Mouse (Mus musculus) intestine, embryonic 15.5 days (tissue): ENCODE data around the gene Tex10. TPM values are rescaled to one million over a fixed set of nuclear protein-coding genes. Genes with fewer than 3 reads are reported as not detected.
"Not testable (repeated sequence)": the region's sequence is repeated elsewhere in the genome, so short reads cannot be mapped to it uniquely, and the experiment has no call there.

Experiments
- ATAC-seq: fragments of 200-750 bp; cut with Nextera tagmentation; 2 replicates; pipeline ENCODE4 v1.8.0; 2017; ENCODE audit warnings: moderate TSS enrichment, moderate library complexity
- H3K27ac ChIP-seq: fragments of 300-500 bp; sonication (generic); 2 replicates; pipeline ENCODE4 v1.5.1; 2015; ENCODE audit warnings: mild to moderate bottlenecking, inconsistent platforms
- H3K27me3 ChIP-seq: fragments of 300-500 bp; sonication (generic); replicated peaks from 2 replicates; pipeline ENCODE4 v1.6.1; 2015; ENCODE audit warnings: inconsistent platforms
- H3K36me3 ChIP-seq: fragments of 300-500 bp; sonication (generic); 2 replicates; pipeline ENCODE4 v1.6.1; 2015; ENCODE audit warnings: inconsistent platforms
- H3K4me1 ChIP-seq: fragments of 300-500 bp; sonication (generic); replicated peaks from 2 replicates; pipeline ENCODE4 v1.6.1; 2015; ENCODE audit warnings: inconsistent platforms
- H3K4me2 ChIP-seq: fragments of 300-500 bp; sonication (generic); replicated peaks from 2 replicates; pipeline ENCODE4 v1.6.1; 2015; ENCODE audit warnings: mild to moderate bottlenecking, inconsistent platforms
- H3K4me3 ChIP-seq: fragments of 300-500 bp; sonication (generic); replicated peaks from 2 replicates; pipeline ENCODE4 v1.5.1; 2015; ENCODE audit warnings: inconsistent platforms
- H3K9ac ChIP-seq: fragments of 300-500 bp; sonication (generic); 2 replicates; pipeline ENCODE4 v1.6.1; 2015; ENCODE audit warnings: inconsistent platforms
- H3K9me3 ChIP-seq: fragments of 300-500 bp; sonication (generic); 2 replicates; pipeline ENCODE4 v1.6.1; 2016; ENCODE audit warnings: inconsistent platforms
- WGBS: fragments of 180-500 bp; shearing (Covaris S2); methylation state at CpG from one replicate; pipeline ENCODE4 v1.1.7; 2015; 5-methylcytosine and 5-hydroxymethylcytosine counted together
- polyA plus RNA-seq: library from polyadenylated mRNA; unstranded; fragments of >200 nt; fragmentation: Nextera tagmentation; extraction: Ambion mirVana; gene quantifications from 2 replicates; pipeline ENCODE4 v1.2.1, GENCODE M21; 2015

Tex10 gene
- polyA plus RNA-seq, 1 experiment from 2014 or later = 50.5 TPM

DNA sequence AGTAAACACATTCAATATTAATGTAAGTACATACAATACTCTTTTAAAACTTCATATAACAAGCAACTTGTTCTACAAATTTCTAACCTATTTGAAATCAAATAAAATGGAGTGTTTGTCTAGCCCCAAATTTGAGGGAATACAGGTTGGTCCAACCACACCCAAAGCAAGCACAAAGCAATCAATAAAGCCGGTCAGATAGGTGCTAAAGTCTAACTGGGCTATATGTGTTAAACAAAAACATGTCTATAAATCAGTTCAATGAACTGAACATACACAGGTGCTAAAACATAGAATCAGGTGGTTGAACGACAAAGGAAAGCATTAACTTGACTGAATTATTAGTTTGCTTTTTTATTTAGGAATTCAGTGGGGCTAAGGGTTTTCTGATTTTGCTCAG is 45.2 kb downstream of the Tex10 start:
- Histone ChIP-seq H3K4me3 (no peak overlapping the region), H3K27ac (no peak overlapping the region), H3K4me1 (0 out of 2 replicates have a peak, but pooled peaks cover 5% of the 10 kb centered on the region), H3K36me3 (peaks cover 18% of the 10 kb centered on the region), H3K9me3 (no peaks in the 10 kb centered on the region), H3K27me3 (no peaks in the 10 kb centered on the region), H3K4me2 (no peak overlapping the region), H3K9ac (no peak overlapping the region)
- 60% methylated on average over 2 of the region's 2 CpGs for WGBS
- ATAC-seq = no peak; the same call in 1 of the 2 replicates

GRCm38 (mm10) chr4:48427413-48427812 is 45.8 kb downstream of the Tex10 start:
- Histone ChIP-seq H3K27ac (no peak overlapping the region), H3K9ac (no peak overlapping the region), H3K4me2 (no peak overlapping the region), H3K36me3 (peaks cover 16% of the 10 kb centered on the region), H3K27me3 (no peaks in the 10 kb centered on the region), H3K4me1 (0 out of 2 replicates have a peak, but pooled peaks cover 5% of the 10 kb centered on the region), H3K4me3 (no peak overlapping the region), H3K9me3 (no peaks in the 10 kb centered on the region)
- WGBS = 57% methylated on average over 3 of the region's 3 CpGs
- ATAC-seq = no peak

DNA sequence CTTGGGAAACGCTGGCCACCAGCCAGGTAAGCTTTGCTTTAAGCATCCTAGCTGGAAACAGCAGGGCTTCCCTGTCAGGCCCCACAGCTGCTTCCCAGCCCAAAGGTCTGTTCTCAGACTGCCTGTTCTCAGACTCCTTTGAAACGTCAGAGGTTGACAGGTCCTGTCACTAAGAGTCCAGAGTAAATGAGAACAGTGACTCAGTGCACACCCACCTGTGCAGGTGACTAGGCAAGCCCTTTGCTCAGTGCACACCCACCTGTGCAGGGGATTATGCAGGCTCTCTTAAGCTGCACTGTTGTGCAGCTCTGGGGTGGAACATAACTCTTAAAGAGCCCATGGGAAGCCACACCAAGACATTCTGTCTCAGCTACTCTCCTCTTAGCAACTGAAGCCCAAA is 49.5 kb downstream of the Tex10 start:
- Histone ChIP-seq H3K9ac (no peak overlapping the region), H3K4me3 (no peak overlapping the region), H3K27me3 (no peaks in the 10 kb centered on the region), H3K27ac (no peak overlapping the region), H3K36me3 (peaks cover 3% of the 10 kb centered on the region; the same call in 1 of the 2 replicates), H3K9me3 (no peaks in the 10 kb centered on the region), H3K4me1 (0 out of 2 replicates have a peak, but pooled peaks cover 5% of the 10 kb centered on the region), H3K4me2 (no peak overlapping the region)
- ATAC-seq = peak; percentile 60
- WGBS = 39% methylated on average over 2 of the region's 2 CpGs

- Histone ChIP-seq H3K9ac (no peak overlapping the region), H3K4me3 (no peak overlapping the region), H3K27ac (no peak overlapping the region), H3K36me3 (peaks cover 3% of the 10 kb centered on the region; the same call in 1 of the 2 replicates), H3K27me3 (no peaks in the 10 kb centered on the region), H3K4me1 (no peaks in the 10 kb centered on the region), H3K4me2 (no peak overlapping the region), H3K9me3 (no peaks in the 10 kb centered on the region)
- no peak for ATAC-seq
- 97% methylated on average over 1 of the region's 1 CpGs for WGBS
Measured at GRCm38 (mm10) chr4:48422633-48423032, 50.6 kb downstream of the Tex10 start.

DNA sequence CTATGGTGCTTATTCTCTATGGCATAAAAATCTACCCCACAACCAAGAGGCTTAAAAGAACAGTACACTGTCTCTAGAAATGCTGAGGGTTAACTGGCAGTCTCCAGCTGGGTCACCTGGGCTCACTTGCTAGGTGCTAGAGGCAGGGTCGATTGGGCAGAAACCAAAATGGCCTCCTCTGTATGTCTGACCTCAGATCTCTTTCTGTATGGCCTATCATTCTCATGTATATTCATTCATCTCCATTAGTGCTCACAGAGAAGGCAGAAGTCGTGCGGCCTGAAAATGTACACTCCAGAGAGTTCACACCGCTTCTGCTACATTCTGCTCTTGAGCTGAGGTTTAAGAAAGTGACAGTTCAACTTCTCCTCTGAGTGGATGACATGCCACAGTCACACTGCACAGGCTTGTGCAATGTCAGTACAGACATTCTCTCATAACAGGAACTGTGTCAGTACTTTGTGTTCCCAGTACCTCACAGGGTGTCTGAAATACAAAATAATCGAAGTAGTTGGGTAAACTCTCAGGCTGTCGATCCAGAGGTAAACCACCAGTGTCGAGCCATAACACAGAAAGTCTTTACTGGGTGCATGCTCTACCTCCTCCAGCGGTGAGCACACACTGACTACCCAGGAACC is 54.3 kb downstream of the Tex10 start:
- H3K9ac ChIP-seq = no peak overlapping the region
- 93% methylated on average over 8 of the region's 8 CpGs for WGBS
- no peak overlapping the region for H3K27ac ChIP-seq
- no peak for ATAC-seq
- H3K9me3 ChIP-seq = no peaks in the 10 kb centered on the region
- peaks cover 3% of the 10 kb centered on the region; the same call in 1 of the 2 replicates for H3K36me3 ChIP-seq
- H3K4me3 ChIP-seq = no peak overlapping the region
- no peaks in the 10 kb centered on the region for H3K4me1 ChIP-seq
- no peaks in the 10 kb centered on the region for H3K27me3 ChIP-seq
- H3K4me2 ChIP-seq = no peak overlapping the region

DNA sequence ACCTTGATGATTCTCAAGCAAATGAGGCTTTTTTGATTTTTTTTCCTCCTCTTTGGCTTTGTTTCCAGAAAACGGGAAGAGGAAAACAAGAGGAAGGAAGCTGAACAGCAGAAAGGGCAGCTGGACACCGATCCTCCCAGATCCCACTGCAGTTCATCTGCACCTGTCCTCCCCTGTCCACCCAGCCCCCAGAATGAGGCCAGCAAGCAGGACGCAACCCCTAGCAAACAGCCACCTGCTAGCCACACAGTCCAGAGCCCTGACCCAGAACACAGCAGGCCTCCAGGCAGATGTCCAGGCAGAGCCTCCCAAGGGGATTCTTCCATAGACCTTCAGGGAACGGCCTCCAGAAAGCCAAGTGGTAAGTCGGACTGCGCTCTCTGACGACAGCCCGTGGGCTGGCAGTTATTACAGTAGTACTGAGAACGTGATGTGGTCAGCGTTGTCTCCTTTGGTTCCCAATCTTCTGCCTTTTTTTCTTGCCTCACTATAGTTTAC is 57.4 kb downstream of the Tex10 start:
- no peak overlapping the region for H3K9ac ChIP-seq
- no peak overlapping the region for H3K4me3 ChIP-seq
- H3K36me3 ChIP-seq = no peaks in the 10 kb centered on the region
- no peak overlapping the region for H3K4me2 ChIP-seq
- no peaks in the 10 kb centered on the region for H3K9me3 ChIP-seq
- no peaks in the 10 kb centered on the region for H3K4me1 ChIP-seq
- H3K27me3 ChIP-seq = no peaks in the 10 kb centered on the region
- no peak overlapping the region for H3K27ac ChIP-seq
- no peak for ATAC-seq
- 78% methylated on average over 10 of the region's 10 CpGs for WGBS

DNA sequence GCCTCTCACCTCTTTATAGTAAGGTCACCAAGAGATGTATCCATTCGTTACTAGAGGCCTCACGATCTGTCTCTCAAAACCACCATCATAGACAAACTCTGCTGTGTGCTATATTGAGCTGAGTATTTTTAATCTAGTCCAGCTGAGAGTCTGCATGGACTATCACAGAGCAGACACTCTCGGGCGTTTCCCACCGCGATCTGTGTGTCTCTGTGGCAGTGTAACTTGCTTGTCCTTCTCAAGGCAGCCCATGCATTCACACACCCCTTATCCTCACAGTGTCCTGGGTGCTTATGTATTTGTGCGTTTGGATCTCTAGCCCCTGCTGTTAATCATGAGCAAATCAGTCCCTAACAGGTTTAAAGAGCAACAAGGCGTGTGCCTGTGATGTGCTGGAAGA is 59.8 kb downstream of the Tex10 start:
- no peak for ATAC-seq
- H3K4me2 ChIP-seq = no peak overlapping the region
- H3K27me3 ChIP-seq = no peaks in the 10 kb centered on the region
- 86% methylated on average over 8 of the region's 8 CpGs for WGBS
- H3K36me3 ChIP-seq = no peaks in the 10 kb centered on the region
- no peak overlapping the region for H3K9ac ChIP-seq
- H3K4me1 ChIP-seq = no peaks in the 10 kb centered on the region
- no peaks in the 10 kb centered on the region for H3K9me3 ChIP-seq
- H3K4me3 ChIP-seq = no peak overlapping the region
- H3K27ac ChIP-seq = no peak overlapping the region

DNA sequence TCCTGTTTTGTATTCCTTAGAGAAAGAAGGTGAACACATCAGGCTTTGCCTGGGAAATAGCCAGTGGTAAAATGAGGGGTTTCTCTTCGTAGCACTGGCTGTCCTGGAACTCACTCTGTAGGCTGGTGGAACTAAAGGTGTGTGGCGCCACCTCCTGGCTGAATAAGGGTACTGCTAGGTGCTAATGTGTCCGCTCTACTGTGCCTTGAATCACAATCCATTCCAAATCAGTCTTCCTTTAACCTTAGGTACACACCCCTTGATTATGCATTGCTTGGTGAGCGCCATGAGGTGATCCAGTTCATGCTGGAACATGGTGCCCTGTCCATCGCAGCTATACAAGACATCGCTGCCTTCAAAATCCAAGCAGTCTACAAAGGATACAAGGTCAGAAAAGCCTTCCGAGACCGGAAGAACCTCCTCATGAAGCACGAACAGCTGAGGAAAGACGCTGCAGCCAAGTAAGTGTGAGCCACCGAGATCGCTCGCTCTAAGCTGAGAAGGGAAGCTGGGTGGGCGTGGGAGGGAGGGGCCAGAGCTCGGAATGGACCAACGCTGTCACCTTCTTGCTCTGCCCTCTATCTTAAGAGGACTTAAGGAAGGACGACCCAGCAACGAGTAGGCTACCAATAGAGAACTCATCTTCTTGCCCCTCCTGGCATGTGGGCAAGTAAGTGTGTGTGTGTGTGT is 65.8 kb downstream of the Tex10 start:
- Histone ChIP-seq H3K9me3 (no peaks in the 10 kb centered on the region), H3K9ac (no peak overlapping the region), H3K27ac (no peak overlapping the region), H3K4me2 (no peak overlapping the region; the same call in 1 of the 2 replicates), H3K4me3 (no peak overlapping the region), H3K27me3 (no peaks in the 10 kb centered on the region), H3K4me1 (no peaks in the 10 kb centered on the region), H3K36me3 (no peaks in the 10 kb centered on the region)
- WGBS = 44% methylated on average over 18 of the region's 18 CpGs
- ATAC-seq = peak; percentile 63; the same call in 1 of the 2 replicates

DNA sequence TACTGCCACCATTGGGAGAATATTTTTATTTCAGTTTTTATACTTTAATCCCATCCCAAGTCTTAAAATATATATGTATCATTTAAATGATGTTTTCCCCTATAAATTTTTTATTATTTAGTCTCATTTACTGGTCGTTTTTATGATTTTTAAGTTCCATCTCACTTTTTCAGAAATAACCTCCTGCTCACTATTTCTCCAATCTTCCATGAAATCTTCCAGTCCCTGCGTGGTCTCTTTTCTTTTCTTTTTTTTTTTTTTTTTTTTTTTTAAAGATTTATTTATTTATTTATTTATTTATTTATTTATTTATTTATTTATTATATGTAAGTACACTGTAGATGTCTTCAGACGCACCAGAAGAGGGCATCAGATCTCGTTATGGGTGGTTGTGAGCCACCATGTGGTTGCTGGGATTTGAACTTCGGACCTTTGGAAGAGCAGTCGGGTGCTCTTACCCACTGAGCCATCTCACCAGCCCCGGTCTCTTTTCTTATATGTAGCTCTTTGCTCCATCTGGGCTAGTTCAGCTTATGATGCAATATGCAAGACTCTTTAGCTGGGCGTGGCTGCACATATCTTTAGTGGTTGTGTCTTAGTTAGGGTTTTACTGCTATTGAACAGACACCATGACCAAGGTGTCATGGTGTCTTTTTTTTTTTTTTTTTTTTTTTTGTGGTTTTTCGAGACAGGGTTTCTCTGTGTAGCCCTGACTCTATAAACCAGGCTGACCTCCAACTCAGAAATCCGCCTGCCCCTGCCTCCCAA is 67.4 kb downstream of the Tex10 start:
- not testable (repeated sequence) for ATAC-seq, H3K4me3 ChIP-seq, H3K9me3 ChIP-seq, H3K4me1 ChIP-seq, H3K4me2 ChIP-seq, H3K9ac ChIP-seq, H3K27me3 ChIP-seq, H3K27ac ChIP-seq, H3K36me3 ChIP-seq
- 90% methylated on average over 10 of the region's 10 CpGs for WGBS

DNA sequence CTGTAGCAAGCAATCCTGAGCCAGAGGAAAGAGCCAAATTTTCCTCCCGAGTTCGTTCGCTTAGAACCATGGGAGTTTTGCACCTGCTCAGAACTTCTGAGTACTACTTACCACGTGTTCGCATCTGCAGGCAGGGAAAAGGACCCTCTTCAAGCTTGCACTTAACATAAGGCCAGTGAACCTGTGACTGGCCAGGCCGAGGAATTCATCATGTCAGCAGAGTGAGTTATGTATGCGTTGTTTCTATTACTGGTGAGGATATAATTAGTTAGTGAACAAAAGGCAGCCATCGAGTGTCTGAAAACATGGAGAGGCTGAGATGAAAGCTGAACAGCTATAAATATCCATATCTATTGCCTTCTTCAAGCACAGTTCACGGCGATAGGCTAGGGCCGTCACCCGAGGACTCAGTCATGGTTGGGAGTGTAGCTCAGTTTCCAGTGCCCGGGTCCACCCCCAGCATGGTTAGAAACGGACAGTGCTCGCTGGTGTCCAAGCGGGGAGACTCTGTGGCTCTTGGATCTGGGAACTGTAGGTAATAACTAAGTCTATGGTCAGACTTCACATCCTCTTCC is 70.1 kb downstream of the Tex10 start:
- no peak overlapping the region for H3K9ac ChIP-seq
- no peak for ATAC-seq
- no peak overlapping the region for H3K27ac ChIP-seq
- H3K4me2 ChIP-seq = no peak overlapping the region
- no peaks in the 10 kb centered on the region for H3K4me1 ChIP-seq
- H3K9me3 ChIP-seq = no peaks in the 10 kb centered on the region
- WGBS = 81% methylated on average over 16 of the region's 16 CpGs
- no peaks in the 10 kb centered on the region for H3K27me3 ChIP-seq
- H3K36me3 ChIP-seq = no peaks in the 10 kb centered on the region
- H3K4me3 ChIP-seq = no peak overlapping the region

GRCm38 (mm10) chr4:48396949-48397348 is 76.3 kb downstream of the Tex10 start:
- H3K9me3 ChIP-seq = no peaks in the 10 kb centered on the region
- WGBS = 91% methylated on average over 3 of the region's 3 CpGs
- H3K36me3 ChIP-seq = no peaks in the 10 kb centered on the region
- H3K27me3 ChIP-seq = no peaks in the 10 kb centered on the region
- no peaks in the 10 kb centered on the region for H3K4me1 ChIP-seq
- H3K9ac ChIP-seq = no peak overlapping the region
- H3K4me2 ChIP-seq = no peak overlapping the region
- no peak for ATAC-seq
- H3K4me3 ChIP-seq = no peak overlapping the region
- no peak overlapping the region for H3K27ac ChIP-seq

GRCm38 (mm10) chr4:48382506-48382905 is 90.8 kb downstream of the Tex10 start:
- no peaks in the 10 kb centered on the region for H3K36me3 ChIP-seq
- no peak overlapping the region for H3K9ac ChIP-seq
- no peak for ATAC-seq
- no peak overlapping the region for H3K27ac ChIP-seq
- no peak overlapping the region for H3K4me3 ChIP-seq
- H3K27me3 ChIP-seq = no peaks in the 10 kb centered on the region
- WGBS = 87% methylated on average over 5 of the region's 5 CpGs
- H3K4me2 ChIP-seq = no peak overlapping the region
- H3K4me1 ChIP-seq = no peaks in the 10 kb centered on the region
- H3K9me3 ChIP-seq = no peaks in the 10 kb centered on the region
